Mouse (Mus musculus) MEL-GATA-1-ER (cell line): ENCODE data around the gene Magi3.

Experiments
- DNase-seq: peaks from one replicate; pipeline ENCODE4 v3.0.0-alpha.2; 2012; ENCODE audit warnings: low read depth; ENCODE audit errors: extremely low read depth

Gene Magi3

DNA sequence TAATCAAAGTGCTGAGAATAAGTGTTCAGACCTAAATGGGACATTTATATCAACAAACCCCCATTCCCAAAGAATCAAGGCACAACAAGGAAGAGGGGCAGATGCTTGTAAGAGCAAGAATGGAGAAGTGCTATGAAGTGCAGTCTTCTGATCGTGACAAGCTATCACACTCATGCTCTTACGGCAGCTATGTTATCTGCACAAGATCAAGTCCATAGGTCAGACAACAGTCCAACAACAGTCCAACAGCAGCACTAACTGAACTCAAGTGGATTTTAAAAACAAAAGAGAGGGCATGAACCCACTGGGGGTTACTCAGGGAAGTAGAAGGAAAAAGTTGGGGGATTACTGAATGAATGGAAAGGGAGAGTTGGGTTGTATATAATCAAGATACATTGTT is 30.4 kb downstream of the Magi3 start:
- no peak for DNase-seq

DNA sequence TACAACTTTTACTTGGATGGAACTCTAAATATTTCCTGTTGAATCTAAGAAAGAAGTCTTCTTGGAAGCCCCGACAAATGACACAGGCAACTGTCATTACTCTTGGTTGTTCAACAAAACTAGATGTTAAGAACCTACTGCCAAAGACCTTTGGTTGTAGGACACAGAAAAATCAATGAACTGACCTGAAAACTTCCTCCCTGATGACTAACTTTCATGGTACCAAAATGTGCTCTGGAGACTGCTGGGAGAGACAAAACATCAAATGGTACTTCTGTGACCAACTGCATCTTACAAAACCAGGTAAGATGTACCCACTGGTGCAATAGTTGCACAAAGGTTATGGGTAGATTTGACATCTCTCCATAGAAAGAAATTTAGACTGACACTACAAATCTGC is 30.9 kb downstream of the Magi3 start:
- no peak for DNase-seq

DNA sequence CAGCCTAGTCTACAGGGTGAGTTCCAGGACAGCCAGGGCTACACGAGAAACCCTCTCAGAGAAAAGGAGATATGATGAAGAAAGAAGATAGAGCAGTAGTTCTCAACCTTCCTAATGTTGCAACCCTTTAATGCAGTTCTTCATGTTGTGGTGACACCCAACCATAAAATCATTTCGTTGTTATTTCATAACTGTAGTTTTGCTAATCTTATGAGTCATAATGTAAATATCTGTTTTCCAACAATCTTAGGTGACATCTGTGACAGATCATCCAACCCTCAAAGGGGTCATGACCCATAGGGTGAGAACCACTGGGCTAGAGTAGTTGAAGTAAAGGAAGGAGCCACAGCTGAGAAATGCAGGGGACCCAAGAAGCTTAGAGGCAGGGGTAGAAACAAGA is 35.9 kb downstream of the Magi3 start:
- no peak for DNase-seq

- no peak for DNase-seq
Measured at GRCm38 (mm10) chr3:104183656-104184055, 36.5 kb downstream of the Magi3 start.

DNA sequence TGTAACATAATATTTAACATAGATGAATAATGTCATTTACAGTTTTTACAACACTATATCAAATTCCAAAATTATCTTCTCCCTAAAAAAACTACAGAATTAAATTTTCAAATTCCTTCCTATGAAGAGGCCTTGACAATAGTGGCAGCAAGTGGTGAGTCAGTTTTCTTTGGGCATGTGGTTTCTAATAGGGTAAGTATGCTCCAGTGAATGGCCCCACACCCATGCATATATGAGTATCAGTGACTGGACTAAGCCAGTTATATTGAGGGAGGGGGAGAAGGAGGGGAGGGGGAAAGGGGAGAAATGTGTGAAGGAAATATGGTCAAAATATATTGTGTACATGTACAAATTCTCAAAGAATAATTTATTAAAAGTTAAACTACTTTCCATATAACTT is 37.5 kb downstream of the Magi3 start:
- DNase-seq: no peak

DNA sequence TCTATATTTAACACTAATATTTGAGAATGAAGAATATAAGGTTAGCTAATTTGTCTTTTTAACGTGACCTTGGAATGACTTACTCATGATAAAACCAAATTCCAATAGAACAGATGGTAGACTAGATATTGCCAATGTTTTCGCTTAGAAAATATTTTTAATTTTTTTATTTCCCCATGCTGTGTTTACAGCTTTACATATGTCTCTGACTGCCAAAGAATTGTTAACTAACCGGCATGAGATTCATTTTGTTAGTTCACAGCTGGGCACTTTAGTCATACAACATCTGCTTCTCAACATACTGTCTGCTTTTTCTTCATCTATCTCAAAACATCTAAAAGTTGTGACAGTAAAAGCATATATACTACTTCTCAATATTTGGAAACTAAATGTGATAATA is 58.8 kb downstream of the Magi3 start:
- DNase-seq: no peak

GRCm38 (mm10) chr3:104160603-104161002 is 59.6 kb downstream of the Magi3 start:
- no peak for DNase-seq

- no peak for DNase-seq
Measured at GRCm38 (mm10) chr3:104150146-104150545, 70.0 kb downstream of the Magi3 start.

GRCm38 (mm10) chr3:104142376-104142775 is 77.8 kb downstream of the Magi3 start:
- no peak for DNase-seq

DNA sequence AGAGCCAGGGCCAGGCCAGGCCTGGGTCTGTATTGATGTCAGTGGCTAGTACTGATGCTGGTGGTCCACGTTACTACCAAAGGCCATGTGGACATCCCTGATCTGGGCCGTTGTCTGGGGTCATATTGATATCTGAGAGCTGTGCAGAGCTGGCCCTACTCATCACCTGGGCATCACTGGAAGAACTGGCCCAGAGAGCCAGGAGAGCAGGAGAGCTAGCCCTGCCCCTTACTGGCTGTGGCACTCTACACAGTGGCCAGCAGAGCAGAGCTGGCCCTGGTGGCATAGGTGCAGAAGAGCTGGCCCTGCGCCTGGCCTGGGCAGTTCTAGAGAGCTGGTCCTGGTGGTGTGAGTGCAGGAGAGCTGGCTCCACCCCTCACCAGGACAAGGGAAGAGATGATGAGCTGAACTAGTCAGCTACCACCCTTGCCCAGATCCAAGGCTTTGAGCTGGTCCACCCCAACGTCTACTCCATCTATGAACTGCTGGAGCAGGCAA is 81.2 kb downstream of the Magi3 start:
- DNase-seq: no peak

GRCm38 (mm10) chr3:104125628-104126027 is 94.5 kb downstream of the Magi3 start:
- DNase-seq: no peak

DNA sequence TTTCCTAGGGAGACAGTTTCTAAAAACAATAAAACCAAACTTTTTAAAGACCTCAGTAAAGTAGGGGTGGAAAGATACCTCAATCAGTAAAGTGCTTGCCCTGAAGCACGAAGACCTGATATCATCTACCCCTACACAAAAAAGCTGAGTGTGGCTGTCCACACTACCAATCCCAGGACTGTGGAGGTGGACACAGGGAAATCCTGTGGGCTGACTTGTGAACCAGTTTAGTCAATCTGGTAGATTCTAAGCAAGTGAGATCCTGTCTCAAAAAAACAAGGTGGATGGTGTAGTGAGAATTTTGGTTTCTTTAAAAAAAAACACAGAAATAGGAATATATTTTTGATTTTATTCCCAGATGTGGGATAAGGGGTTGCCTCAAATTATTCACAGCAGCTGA is 96.3 kb downstream of the Magi3 start:
- no peak for DNase-seq

- no peak for DNase-seq
Measured at GRCm38 (mm10) chr3:104109478-104109877, 110.7 kb downstream of the Magi3 start.

- DNase-seq: peak; percentile 58
Measured at GRCm38 (mm10) chr3:104104942-104105341, 115.2 kb downstream of the Magi3 start.

GRCm38 (mm10) chr3:104101721-104102120 is 118.5 kb downstream of the Magi3 start:
- no peak for DNase-seq

DNA sequence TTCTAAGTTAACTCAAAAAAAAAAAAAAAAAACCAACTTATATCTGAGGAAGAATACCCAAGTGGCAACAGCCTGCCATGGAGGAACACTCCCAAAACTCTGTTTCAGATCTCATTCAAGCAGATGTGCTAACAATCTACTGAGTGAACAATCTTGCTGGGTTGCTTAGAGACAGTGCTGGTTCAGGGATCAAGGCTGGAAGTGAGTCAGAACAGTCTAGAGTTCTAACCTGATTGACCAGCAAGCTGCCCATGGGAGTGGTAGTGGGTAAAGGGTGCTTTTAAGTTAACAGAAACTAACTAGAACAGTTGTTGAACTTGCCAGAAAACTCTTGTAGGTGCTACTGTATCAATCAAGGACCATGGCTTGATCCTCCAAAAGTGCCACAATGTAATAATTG is 118.9 kb downstream of the Magi3 start:
- DNase-seq: no peak

GRCm38 (mm10) chr3:104095936-104096335 is 124.2 kb downstream of the Magi3 start:
- no peak for DNase-seq

DNA sequence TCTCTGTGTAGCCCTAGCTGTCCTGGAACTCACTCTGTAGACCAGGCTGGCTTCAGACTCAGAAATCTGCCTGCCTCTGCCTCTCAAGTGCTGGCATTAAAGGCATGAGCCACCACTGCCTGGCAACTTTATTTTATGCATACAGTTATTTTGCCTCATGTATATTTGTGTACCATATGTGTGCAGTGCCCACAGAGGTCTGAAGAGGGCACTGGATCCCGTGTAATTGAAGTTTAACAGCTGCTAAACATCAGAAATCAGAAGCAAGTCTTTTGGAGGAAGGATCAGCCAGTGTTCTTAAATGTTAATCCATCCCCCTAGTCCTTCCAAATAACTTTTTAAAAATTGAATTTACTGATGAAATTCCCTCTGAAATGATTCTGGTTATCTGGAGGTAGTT is 125.5 kb downstream of the Magi3 start:
- no peak for DNase-seq

GRCm38 (mm10) chr3:104092759-104093158 is 127.4 kb downstream of the Magi3 start:
- DNase-seq: no peak

DNA sequence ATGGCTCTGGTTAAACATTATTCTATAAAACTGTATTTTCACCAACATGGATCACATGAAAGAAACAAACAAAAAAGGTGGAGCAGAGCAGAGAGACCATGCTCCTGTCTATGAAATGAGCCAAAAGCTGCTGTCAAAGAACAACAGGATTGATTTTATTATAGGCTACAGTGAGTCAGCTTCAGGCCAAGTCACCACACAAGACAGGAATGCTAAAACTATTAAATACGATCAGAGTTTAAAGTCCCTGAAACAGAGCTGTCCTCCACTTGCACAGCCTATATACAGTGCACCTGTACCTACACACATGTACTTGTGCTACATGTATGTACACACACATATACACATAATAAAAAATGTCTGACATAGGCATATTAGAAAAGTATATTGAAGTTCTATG is 138.1 kb downstream of the Magi3 start:
- no peak for DNase-seq

GRCm38 (mm10) chr3:104078725-104079124 is 141.4 kb downstream of the Magi3 start:
- peak; percentile 39 for DNase-seq

GRCm38 (mm10) chr3:104069395-104069794 is 150.8 kb downstream of the Magi3 start:
- DNase-seq: no peak

DNA sequence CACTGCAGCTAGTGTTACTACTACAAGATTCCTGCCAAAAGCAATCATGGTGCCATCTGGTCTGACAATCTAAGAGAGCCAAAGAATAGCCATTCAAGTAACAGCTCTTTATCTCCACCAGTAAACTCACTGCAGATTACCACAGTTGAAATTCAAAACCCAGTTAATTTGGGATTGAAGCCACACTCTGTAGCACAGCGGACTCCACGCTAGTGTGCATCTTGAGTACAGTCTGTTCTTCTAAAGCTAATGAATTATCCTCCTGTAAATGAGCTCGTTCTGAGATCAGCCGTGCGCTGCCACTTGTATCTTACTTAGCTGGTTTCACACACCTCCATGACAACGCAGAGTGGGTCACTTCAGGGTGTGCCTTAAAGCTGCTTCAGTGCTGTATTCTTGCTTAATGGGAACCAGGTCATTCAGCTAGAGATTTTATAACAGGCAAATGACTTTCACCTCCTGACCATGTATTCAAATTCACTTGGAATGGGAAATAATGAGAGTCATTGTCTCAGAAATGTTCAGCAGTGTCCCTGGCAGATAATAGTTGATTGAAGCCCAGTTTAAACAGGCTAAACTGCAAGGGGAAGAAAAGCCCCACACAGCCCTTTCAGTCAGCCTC is 161.1 kb downstream of the Magi3 start:
- DNase-seq: no peak

GRCm38 (mm10) chr3:104032747-104033146 is 187.4 kb downstream of the Magi3 start:
- DNase-seq: no peak
